Mouse (Mus musculus) kidney, embryonic 14.5 days (tissue): ENCODE measurements at regions not wholly inside any gene's neighbourhood (a gene's known extent, or its start where the extent isn't known, plus 50 kb on each side); places are given as distances from the start of the nearest gene placed in this dataset.
"Not testable (repeated sequence)": the region's sequence is repeated elsewhere in the genome, so short reads cannot be mapped to it uniquely, and the experiment has no call there.

Source experiments
- ATAC-seq: fragments of 200-750 bp; cut with Nextera tagmentation; 2 replicates; pipeline ENCODE4 v1.8.0; 2017; ENCODE audit warnings: moderate number of reproducible peaks, mild to moderate bottlenecking, moderate TSS enrichment, moderate library complexity; ENCODE audit not compliant: low FRiP score, low TSS enrichment
- H3K27ac ChIP-seq: fragments of 300-500 bp; sonication (generic); 2 replicates; pipeline ENCODE4 v1.5.1; 2014; ENCODE audit warnings: low read depth, mild to moderate bottlenecking, low read length, moderate library complexity, mixed read lengths
- H3K27me3 ChIP-seq: fragments of 300-500 bp; sonication (generic); 2 replicates; pipeline ENCODE4 v1.6.1; 2014; ENCODE audit warnings: mild to moderate bottlenecking, low read length; ENCODE audit not compliant: control insufficient read depth, insufficient read depth
- H3K36me3 ChIP-seq: fragments of 300-500 bp; sonication (generic); 2 replicates; pipeline ENCODE4 v1.6.1; 2014; ENCODE audit warnings: low read length, mixed read lengths; ENCODE audit not compliant: control insufficient read depth, insufficient read depth
- H3K4me1 ChIP-seq: fragments of 300-500 bp; sonication (generic); 2 replicates; pipeline ENCODE4 v1.6.1; 2014; ENCODE audit warnings: low read length, mixed read lengths; ENCODE audit not compliant: control insufficient read depth, insufficient read depth
- H3K4me2 ChIP-seq: fragments of 300-500 bp; sonication (generic); replicated peaks from 2 replicates; pipeline ENCODE4 v1.6.1; 2014; ENCODE audit warnings: low read depth, mild to moderate bottlenecking, low read length
- H3K4me3 ChIP-seq: fragments of 300-500 bp; sonication (generic); 2 replicates; pipeline ENCODE4 v1.5.1; 2014; ENCODE audit warnings: mild to moderate bottlenecking, low read length
- H3K9ac ChIP-seq: fragments of 300-500 bp; sonication (generic); 2 replicates; pipeline ENCODE4 v1.6.1; 2014; ENCODE audit warnings: low read depth, mild to moderate bottlenecking, low read length, moderate library complexity
- H3K9me3 ChIP-seq: fragments of 300-500 bp; sonication (generic); 2 replicates; pipeline ENCODE4 v1.6.1; 2016; ENCODE audit warnings: low read length; ENCODE audit not compliant: control insufficient read depth
- WGBS: fragments of 180-500 bp; shearing (Covaris S2); extraction: QIAGEN DNeasy Blood & Tissue Kit; methylation state at CpG from one replicate; pipeline ENCODE4 v1.1.7; 2014; 5-methylcytosine and 5-hydroxymethylcytosine counted together

DNA sequence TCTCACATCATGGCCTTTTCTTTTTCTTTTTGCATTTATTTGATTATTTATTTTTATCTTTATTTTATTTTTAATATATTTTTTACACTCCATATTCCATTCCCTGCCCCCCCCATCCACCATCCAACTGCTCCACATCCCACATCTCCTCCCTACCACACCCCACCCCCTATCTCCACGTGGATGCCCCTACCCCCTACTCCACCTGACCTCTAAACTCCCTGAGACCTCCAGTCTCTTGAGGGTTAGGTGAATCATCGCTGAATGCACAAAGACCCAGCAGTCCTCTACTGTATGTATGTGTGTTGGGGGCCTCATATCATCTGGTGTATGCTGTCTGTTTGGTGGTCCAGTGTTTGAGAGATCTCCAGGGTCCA lies 102.1 kb upstream of the 2210010C04Rik start:
- not testable (repeated sequence) for H3K36me3 ChIP-seq, H3K4me3 ChIP-seq, H3K4me2 ChIP-seq, H3K4me1 ChIP-seq, H3K9ac ChIP-seq, ATAC-seq, H3K27me3 ChIP-seq, H3K9me3 ChIP-seq, H3K27ac ChIP-seq
- 48% methylated on average over 2 of the region's 2 CpGs for WGBS

- no peak overlapping the region for H3K27ac ChIP-seq
- H3K36me3 ChIP-seq = no peaks in the 10 kb centered on the region
- H3K9me3 ChIP-seq = no peaks in the 10 kb centered on the region
- no peaks in the 10 kb centered on the region for H3K27me3 ChIP-seq
- 0 out of 2 replicates have a peak, but pooled peaks have one; percentile 60 for ATAC-seq
- H3K4me2 ChIP-seq = no peak overlapping the region
- H3K4me3 ChIP-seq = no peak overlapping the region
- H3K9ac ChIP-seq = no peak overlapping the region
- WGBS = 34% methylated on average over 6 of the region's 6 CpGs
- H3K4me1 ChIP-seq = no peaks in the 10 kb centered on the region
Measured at GRCm38 (mm10) chr6:41136717-41137400, 101.5 kb upstream of the 2210010C04Rik start.

- Histone ChIP-seq H3K9ac (no peak overlapping the region), H3K9me3 (no peaks in the 10 kb centered on the region)
- WGBS = 72% methylated on average over 4 of the region's 4 CpGs
Measured at GRCm38 (mm10) chr6:41135160-41135559, 99.9 kb upstream of the 2210010C04Rik start.

DNA sequence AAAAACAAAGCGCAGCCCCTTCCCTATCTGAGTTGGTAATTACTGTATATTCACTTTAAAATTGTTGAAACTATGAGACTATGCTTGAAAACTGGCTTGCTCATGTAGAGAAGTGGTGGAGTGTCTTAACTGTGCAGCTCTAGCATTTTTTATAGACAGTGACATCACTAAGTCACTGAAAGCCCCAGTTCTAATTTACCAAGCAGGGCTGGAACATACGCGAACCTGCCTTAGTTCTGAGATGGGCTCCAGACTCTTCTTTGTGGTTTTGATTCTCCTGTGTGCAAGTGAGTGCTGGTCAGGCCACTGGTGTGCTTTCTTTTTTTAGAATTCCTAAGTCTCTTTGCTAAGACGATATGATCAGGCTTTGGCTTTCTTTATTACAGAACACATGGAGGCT lies 94.6 kb upstream of the 2210010C04Rik start:
- no peak overlapping the region for H3K9ac ChIP-seq
- 91% methylated on average over 4 of the region's 4 CpGs for WGBS
- no peak overlapping the region for H3K27ac ChIP-seq
- no peaks in the 10 kb centered on the region for H3K27me3 ChIP-seq
- H3K4me1 ChIP-seq = no peaks in the 10 kb centered on the region
- no peak overlapping the region for H3K4me3 ChIP-seq
- ATAC-seq = no peak
- H3K36me3 ChIP-seq = no peaks in the 10 kb centered on the region
- no peaks in the 10 kb centered on the region for H3K9me3 ChIP-seq
- no peak overlapping the region for H3K4me2 ChIP-seq

More at GRCm38 (mm10) chr6:41135160-41135559, 99.9 kb upstream of the 2210010C04Rik start:
- H3K4me1 ChIP-seq = no peaks in the 10 kb centered on the region
- H3K36me3 ChIP-seq = no peaks in the 10 kb centered on the region
- H3K4me2 ChIP-seq = no peak overlapping the region
- H3K4me3 ChIP-seq = no peak overlapping the region
- H3K27me3 ChIP-seq = no peaks in the 10 kb centered on the region
- ATAC-seq = no peak
- H3K27ac ChIP-seq = no peak overlapping the region

GRCm38 (mm10) chr6:41127816-41128215 lies 92.5 kb upstream of the 2210010C04Rik start:
- no peaks in the 10 kb centered on the region for H3K4me1 ChIP-seq
- H3K9me3 ChIP-seq = no peaks in the 10 kb centered on the region
- no peaks in the 10 kb centered on the region for H3K36me3 ChIP-seq
- no peak overlapping the region for H3K4me2 ChIP-seq
- no peak overlapping the region for H3K27ac ChIP-seq
- H3K4me3 ChIP-seq = no peak overlapping the region
- no peaks in the 10 kb centered on the region for H3K27me3 ChIP-seq
- ATAC-seq = no peak
- no peak overlapping the region for H3K9ac ChIP-seq
- WGBS = 83% methylated on average over 7 of the region's 7 CpGs

- no peaks in the 10 kb centered on the region for H3K9me3 ChIP-seq
- ATAC-seq = no peak
- no peak overlapping the region for H3K27ac ChIP-seq
- no peaks in the 10 kb centered on the region for H3K36me3 ChIP-seq
- H3K9ac ChIP-seq = no peak overlapping the region
- H3K4me3 ChIP-seq = no peak overlapping the region
- H3K4me2 ChIP-seq = no peak overlapping the region
- H3K27me3 ChIP-seq = no peaks in the 10 kb centered on the region
- no peaks in the 10 kb centered on the region for H3K4me1 ChIP-seq
Measured at GRCm38 (mm10) chr6:41126855-41127254, 91.5 kb upstream of the 2210010C04Rik start.

GRCm38 (mm10) chr6:41121641-41122040 lies 86.3 kb upstream of the 2210010C04Rik start:
- no peaks in the 10 kb centered on the region for H3K9me3 ChIP-seq
- H3K4me3 ChIP-seq = no peak overlapping the region
- H3K4me2 ChIP-seq = no peak overlapping the region
- no peak overlapping the region for H3K9ac ChIP-seq
- H3K27me3 ChIP-seq = no peaks in the 10 kb centered on the region
- no peak overlapping the region for H3K27ac ChIP-seq
- no peak for ATAC-seq
- no peaks in the 10 kb centered on the region for H3K36me3 ChIP-seq
- no peaks in the 10 kb centered on the region for H3K4me1 ChIP-seq
- WGBS = 88% methylated on average over 3 of the region's 3 CpGs

- 72% methylated on average over 2 of the region's 2 CpGs for WGBS
- Histone ChIP-seq H3K27ac (no peak overlapping the region), H3K4me1 (no peaks in the 10 kb centered on the region), H3K4me2 (no peak overlapping the region), H3K9me3 (no peaks in the 10 kb centered on the region), H3K36me3 (no peaks in the 10 kb centered on the region), H3K27me3 (no peaks in the 10 kb centered on the region), H3K4me3 (no peak overlapping the region), H3K9ac (no peak overlapping the region)
- no peak for ATAC-seq
Measured at GRCm38 (mm10) chr6:41119176-41119575, 83.9 kb upstream of the 2210010C04Rik start.

- Histone ChIP-seq H3K27me3 (no peaks in the 10 kb centered on the region), H3K36me3 (no peaks in the 10 kb centered on the region), H3K4me2 (no peak overlapping the region), H3K4me3 (no peak overlapping the region), H3K9me3 (no peaks in the 10 kb centered on the region), H3K27ac (no peak overlapping the region), H3K9ac (no peak overlapping the region), H3K4me1 (no peaks in the 10 kb centered on the region)
- peak; percentile 77; the same call in 1 of the 2 replicates for ATAC-seq
- WGBS = 19% methylated on average over 7 of the region's 7 CpGs
Measured at GRCm38 (mm10) chr6:41118201-41118976, 83.1 kb upstream of the 2210010C04Rik start.
